Mouse (Mus musculus) thymus, adult 2 months (tissue): ENCODE data around the gene Apoe.

ENCODE experiments used
- CTCF ChIP-seq: fragments of 200-500 bp; IDR thresholded peaks from 2 replicates; pipeline ENCODE4 v1.5.1; 2012; ENCODE audit warnings: mild to moderate bottlenecking, control low read depth, low read length, moderate library complexity, borderline replicate concordance; ENCODE audit not compliant: control insufficient read depth, poor library complexity, insufficient read depth; ENCODE audit errors: extremely low read depth
- POLR2A ChIP-seq: fragments of 200-500 bp; IDR thresholded peaks from 2 replicates; pipeline ENCODE4 v1.6.1; 2012; ENCODE audit warnings: mild to moderate bottlenecking, low read length, control low read depth, moderate library complexity; ENCODE audit not compliant: control insufficient read depth, poor library complexity, insufficient read depth; ENCODE audit errors: extremely low read depth

DNA sequence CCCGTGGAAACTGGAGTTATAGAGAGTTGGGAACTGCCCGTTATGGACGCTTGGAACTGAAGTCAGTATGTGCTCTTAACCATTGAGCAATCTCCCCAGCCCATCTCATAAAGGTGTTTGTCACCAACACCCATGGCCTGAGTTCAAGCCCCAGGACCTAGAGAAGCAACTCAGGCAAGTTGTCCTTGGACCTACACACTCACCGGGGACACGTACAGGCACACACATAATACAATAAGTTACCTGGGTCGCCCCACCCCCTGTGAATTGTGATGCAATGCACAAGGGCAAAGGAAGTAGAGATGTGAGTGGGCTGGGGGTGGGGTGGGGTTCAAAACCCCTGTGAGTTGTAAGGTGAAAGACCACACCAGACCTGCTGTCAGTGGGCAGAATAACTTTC is 12.5 kb downstream of the Apoe start:
- no peak for TF ChIP-seq POLR2A
- no peak for TF ChIP-seq CTCF
